Mouse (Mus musculus): Measurements from ENCODE around the gene Car3.

Gene Car3

GRCm38 (mm10) chr3:14874402-14875040, 11.2 kb downstream of the Car3 start:
- in situ Hi-C loops (cut with MboI, MseI): loop anchor here (5.0 kb wide), 2 partner anchors 193 to 318 kb away; no protein-coding TSS in a partner anchor

GRCm38 (mm10) chr3:14876325-14876918, 13.1 kb downstream of the Car3 start:
- in situ Hi-C loops (cut with MboI, MseI): loop anchor here (5.0 kb wide), 1 partner anchor 191 kb away; no protein-coding TSS in a partner anchor

GRCm38 (mm10) chr3:14877251-14877909, 14.1 kb downstream of the Car3 start:
- in situ Hi-C loops (cut with MboI, MseI): loop anchor here (5.0 kb wide), 1 partner anchor 190 kb away; no protein-coding TSS in a partner anchor

GRCm38 (mm10) chr3:14878749-14879223, 15.5 kb downstream of the Car3 start:
- in situ Hi-C loops (cut with MboI, MseI): loop anchor here (5.0 kb wide), 1 partner anchor 189 kb away; no protein-coding TSS in a partner anchor

GRCm38 (mm10) chr3:14879293-14879692, 16.0 kb downstream of the Car3 start:
- in situ Hi-C loops (cut with MboI, MseI): loop anchor here (5.0 kb wide), 1 partner anchor 188 kb away; no protein-coding TSS in a partner anchor

- in situ Hi-C loops (cut with MboI, MseI): no loop called here
These were observed 17.0 kb downstream of the Car3 start for GRCm38 (mm10) chr3:14880277-14880676.

- in situ Hi-C loops (cut with MboI, MseI): no loop called here
These were observed 18.7 kb downstream of the Car3 start for GRCm38 (mm10) chr3:14882005-14882404.

- in situ Hi-C loops (cut with MboI, MseI): no loop called here
These were observed 19.4 kb downstream of the Car3 start for GRCm38 (mm10) chr3:14882756-14883155.

- in situ Hi-C loops (cut with MboI, MseI): loop anchor here (5.0 kb wide), 1 partner anchor 352 kb away; no protein-coding TSS in a partner anchor
These were observed 21.5 kb downstream of the Car3 start for GRCm38 (mm10) chr3:14884826-14885225.

DNA sequence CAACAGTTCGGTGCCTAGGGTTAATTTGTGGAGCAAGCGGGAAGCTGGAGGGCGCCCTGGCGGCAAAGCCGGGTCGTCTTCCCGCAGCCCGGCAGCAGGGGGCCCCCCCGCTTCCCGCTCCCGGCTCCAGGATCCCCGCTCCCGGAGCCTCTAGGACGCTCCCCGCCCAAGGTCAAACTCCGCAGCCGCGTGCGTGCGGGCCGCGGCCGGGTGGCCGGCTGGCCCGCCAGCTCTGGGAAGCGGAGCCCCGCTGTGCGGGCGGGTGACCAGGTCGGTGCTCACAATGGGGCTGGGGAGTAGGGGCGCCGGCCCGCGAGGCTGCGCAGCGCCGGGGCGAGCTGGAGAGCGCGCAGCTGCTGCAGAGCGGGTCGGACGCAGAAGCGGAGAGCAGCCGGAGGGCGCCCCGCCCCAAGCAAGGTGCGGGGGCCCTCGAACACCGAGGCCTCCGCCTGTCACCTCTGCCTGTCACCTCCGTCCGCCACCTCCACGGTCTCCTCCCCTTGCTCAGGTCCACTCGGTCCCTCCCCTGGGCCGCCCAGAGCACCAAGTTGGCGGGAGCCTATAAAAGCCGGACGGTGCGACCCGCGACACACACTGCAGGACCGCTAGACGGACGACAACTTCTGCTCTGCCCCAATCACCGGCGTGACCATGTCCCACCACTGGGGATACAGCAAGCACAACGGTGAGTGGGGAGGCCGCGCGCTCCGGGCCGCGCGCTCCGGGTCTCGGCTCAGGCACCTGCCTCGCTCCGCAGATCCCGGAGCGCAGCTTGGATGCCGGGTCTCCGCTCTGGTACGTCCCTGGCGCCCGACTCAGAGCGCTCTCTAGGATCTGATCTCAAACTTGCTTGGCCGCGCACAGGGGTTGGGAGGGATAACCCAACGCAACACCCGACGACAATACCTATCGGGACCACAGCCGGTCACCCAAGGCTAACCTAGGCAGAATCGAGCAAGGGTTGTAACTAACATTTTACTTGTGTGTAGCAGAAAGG, 23.1 kb downstream of the Car3 start, which contains the start of gene Car2:
TSS of gene Car2 (plus strand) at position 172 of the 997 bp plus-strand sequence.
- in situ Hi-C loops (cut with MboI, MseI): loop anchor here (5.0 kb wide), 1 partner anchor 351 kb away; no protein-coding TSS in a partner anchor

- in situ Hi-C loops (cut with MboI, MseI): loop anchor here (5.0 kb wide), 1 partner anchor 350 kb away; no protein-coding TSS in a partner anchor
These were observed 23.9 kb downstream of the Car3 start for GRCm38 (mm10) chr3:14887134-14887666.

DNA sequence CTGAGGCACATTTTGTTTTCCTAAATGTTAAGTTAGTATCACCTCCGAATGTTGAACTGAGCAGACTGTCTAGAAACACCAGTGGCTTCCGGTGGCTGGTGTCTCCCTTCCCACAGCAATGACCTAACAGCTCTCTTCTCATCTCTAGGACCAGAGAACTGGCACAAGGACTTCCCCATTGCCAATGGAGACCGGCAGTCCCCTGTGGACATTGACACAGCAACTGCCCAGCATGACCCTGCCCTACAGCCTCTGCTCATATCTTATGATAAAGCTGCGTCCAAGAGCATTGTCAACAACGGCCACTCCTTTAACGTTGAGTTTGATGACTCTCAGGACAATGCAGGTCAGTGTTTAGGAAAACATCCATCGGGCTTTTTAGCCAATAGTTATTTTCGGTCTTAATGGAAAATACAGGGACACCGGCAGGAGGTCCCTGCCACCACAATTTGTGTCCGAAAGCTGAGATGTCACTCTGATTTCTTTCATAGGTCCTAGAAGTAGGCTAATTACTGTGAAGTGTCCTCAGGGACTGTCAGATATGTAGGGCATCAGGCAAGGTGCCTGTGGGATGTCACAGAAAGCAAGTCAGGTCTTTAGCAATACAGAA, 24.5 kb downstream of the Car3 start:
- in situ Hi-C loops (cut with MboI, MseI): loop anchor here (5.0 kb wide), 1 partner anchor 350 kb away; no protein-coding TSS in a partner anchor

DNA sequence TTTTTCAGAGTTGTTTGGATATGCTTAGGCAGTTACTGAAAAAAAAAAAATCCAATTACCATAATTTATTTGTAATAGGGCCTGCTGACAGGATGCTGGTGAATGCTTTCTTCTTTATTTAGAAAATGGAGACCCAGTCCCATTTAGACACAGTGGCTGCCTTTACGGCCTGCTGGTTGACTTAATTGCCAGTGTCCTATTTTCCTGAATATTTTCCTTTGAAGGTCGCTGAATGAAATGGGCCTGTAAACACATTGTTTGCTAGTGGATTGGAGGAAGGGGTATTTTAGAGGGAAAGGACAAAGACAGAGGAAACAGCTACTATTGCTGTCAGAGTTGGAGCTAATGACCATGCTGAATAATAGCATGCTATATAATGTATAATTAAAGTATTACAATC, 25.2 kb downstream of the Car3 start:
- in situ Hi-C loops (cut with MboI, MseI): loop anchor here (5.0 kb wide), 1 partner anchor 349 kb away; no protein-coding TSS in a partner anchor

- in situ Hi-C loops (cut with MboI, MseI): loop anchor here (5.0 kb wide), 1 partner anchor 348 kb away; no protein-coding TSS in a partner anchor
These were observed 25.8 kb downstream of the Car3 start for GRCm38 (mm10) chr3:14889085-14889484.

DNA sequence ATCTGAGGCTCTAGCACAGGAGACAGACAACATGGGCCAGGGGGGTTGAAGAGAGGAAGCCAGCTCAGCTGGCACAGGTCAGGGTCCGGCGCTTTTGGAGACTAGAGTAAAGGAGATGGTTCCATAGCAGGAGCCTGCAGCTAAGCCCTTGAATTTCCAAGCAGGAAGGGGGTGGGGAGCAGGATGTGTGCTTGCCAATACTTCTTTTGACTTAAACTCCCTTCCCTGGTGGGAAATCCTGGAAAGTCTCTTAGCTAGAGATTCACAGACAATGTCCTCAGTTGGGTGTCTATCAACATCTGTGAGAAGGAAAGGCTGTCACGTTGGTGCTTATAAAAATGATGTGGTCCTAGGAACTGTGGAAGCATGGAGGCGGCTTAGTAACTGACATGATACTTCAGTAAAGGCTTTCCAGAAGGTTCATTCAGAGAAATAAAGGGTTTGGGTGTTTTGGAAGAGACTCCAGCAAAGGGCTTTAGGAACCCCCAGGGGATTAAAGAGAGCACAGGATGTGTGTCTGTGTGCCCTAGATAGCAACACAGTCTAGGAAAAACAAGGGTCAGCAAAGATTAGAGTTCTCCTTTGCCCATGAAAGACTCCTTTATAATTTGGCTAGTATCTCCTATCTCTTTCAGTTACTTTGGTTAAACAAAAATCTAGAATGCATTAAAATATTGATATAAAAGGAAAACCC, 26.6 kb downstream of the Car3 start:
- in situ Hi-C loops (cut with MboI, MseI): loop anchor here (5.0 to 10.0 kb wide), 2 partner anchors 105 to 347 kb away; no protein-coding TSS in a partner anchor

DNA sequence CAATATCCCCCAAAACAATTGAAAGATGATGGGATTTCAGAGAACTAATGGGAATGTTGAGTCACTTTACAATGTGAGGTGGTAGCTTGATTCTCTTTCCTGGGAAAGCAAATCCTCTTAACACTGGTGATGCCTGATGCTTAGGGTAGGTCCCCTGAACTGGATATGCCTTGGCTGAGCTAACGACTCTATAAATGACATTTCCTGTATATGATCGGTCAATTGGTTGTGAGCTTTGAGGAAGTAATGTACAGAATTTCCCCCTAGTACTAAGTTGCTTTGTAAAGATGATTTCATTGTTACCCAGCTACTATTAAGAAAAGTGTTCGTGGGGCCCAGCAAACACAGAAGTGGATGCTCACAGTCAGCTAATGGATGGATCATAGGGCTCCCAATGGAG, 29.7 kb downstream of the Car3 start:
- in situ Hi-C loops (cut with MboI, MseI): loop anchor here (10.0 kb wide), 1 partner anchor 102 kb away; no protein-coding TSS in a partner anchor

DNA sequence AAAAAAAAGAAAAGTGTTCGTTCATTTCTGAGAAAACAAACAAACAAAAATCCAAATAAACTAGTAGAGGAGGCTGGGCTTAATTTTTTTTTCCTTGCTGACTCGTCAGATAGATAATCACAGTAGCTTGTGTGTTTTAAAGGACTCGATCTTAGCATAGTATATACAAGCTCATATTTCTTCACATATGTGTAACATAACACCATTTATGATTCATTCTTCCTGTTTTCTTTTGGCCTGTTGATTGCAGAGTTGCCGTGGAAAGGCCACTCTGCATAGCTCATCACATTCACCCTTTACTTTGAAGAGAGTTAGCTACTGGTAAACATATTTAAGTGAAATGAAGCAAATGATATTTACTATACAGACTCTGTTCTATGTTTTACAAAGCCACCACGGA, 30.4 kb downstream of the Car3 start:
- in situ Hi-C loops (cut with MboI, MseI): loop anchor here (10.0 kb wide), 1 partner anchor 101 kb away; no protein-coding TSS in a partner anchor

- in situ Hi-C loops (cut with MboI, MseI): loop anchor here (10.0 kb wide), 1 partner anchor 99 kb away; no protein-coding TSS in a partner anchor
These were observed 32.0 kb downstream of the Car3 start for GRCm38 (mm10) chr3:14895333-14895732.

GRCm38 (mm10) chr3:14897770-14898169, 34.5 kb downstream of the Car3 start:
- in situ Hi-C loops (cut with MboI, MseI): loop anchor here (10.0 kb wide), 1 partner anchor 97 kb away; no protein-coding TSS in a partner anchor

Data from T-helper 1 cell (primary cell).